Mouse (Mus musculus): ENCODE data around the gene Timm17a.

DNA sequence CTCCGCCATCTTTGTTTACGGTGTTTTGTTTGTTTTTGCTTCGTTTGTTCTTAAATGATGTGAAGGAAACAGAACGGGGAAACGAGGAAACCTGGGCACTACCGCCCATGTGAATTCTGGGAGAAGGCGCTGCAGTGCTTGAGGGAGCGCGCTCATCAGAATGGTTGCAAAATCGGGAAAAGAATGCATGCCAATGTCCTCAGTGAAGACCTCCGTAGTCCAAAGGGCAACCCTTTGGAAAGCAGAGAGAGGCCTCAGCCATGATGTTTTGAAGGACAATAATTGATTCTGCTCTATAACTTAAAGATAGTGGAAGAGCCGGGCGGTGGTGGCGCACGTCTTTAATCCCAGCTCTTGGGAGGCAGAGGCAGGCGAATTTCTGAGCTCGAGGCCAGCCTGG lies 31.7 kb downstream of the Timm17a start:
- no peak for TF ChIP-seq TAL1 (IDR thresholded peaks at IDR 0.05; ENCODE audit: low read length)
- TF ChIP-seq GATA1 (IDR thresholded peaks at IDR 0.05; ENCODE audit: low read length), result no peak

All from erythroblast, embryonic 14.5 days (primary cell).